Mouse (Mus musculus): ENCODE measurements at regions not wholly inside any gene's neighbourhood (a gene's known extent, or its start where the extent isn't known, plus 50 kb on each side); places are given as distances from the start of the nearest gene placed in this dataset.

GRCm38 (mm10) chr4:83976067-83976466 lies 450.7 kb downstream of the Ccdc171 start:
- WGBS (ENCODE audit: insufficient replicate concordance), result 36% methylated on average over 12 of the region's 12 CpGs
- Histone ChIP-seq H3K4me2 (no peak overlapping the region), H3K36me3 (ENCODE audit: control insufficient read depth, insufficient read depth, low read length) (no peaks in the 10 kb centered on the region), H3K4me1 (ENCODE audit: control insufficient read depth, insufficient read depth, low read length) (peaks cover 4% of the 10 kb centered on the region; the same call in 1 of the 2 replicates), H3K27ac (ENCODE audit: low read depth, low read length) (no peak overlapping the region), H3K9me3 (replicated peaks; ENCODE audit: control insufficient read depth, low read length) (no peaks in the 10 kb centered on the region), H3K27me3 (ENCODE audit: control insufficient read depth, insufficient read depth, low read length) (no peaks in the 10 kb centered on the region), H3K9ac (ENCODE audit: low read depth, low read length) (no peak overlapping the region), H3K4me3 (ENCODE audit: low read depth, low read length) (no peak overlapping the region)
- ATAC-seq (replicated peaks; ENCODE audit: insufficient number of reproducible peaks, low FRiP score, low TSS enrichment), result no peak

DNA sequence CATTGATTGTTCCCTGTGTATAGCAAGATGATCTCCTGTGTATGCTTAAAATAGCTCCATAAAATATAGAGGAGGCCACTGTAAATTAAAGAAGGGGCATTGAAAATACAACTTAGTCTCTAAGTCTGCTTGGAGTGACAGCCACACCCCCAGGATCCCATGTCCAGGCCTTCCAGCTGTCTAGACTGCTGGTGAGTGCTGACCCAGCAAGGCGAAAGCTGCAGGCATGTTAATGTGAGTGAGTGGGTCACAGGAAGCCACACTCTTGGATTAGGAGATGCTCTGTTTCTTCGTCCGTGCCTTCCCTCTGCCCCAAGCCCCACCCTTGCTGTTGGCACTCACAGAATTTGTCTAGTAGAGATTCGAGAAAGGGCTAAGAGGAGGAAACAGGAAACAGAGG lies 453.7 kb downstream of the Ccdc171 start:
- Histone ChIP-seq H3K4me2 (no peak overlapping the region), H3K9ac (ENCODE audit: low read depth, low read length) (no peak overlapping the region), H3K9me3 (replicated peaks; ENCODE audit: control insufficient read depth, low read length) (no peaks in the 10 kb centered on the region), H3K27ac (ENCODE audit: low read depth, low read length) (no peak overlapping the region), H3K27me3 (ENCODE audit: control insufficient read depth, insufficient read depth, low read length) (no peaks in the 10 kb centered on the region), H3K4me1 (ENCODE audit: control insufficient read depth, insufficient read depth, low read length) (peaks cover 4% of the 10 kb centered on the region; the same call in 1 of the 2 replicates), H3K4me3 (ENCODE audit: low read depth, low read length) (no peak overlapping the region), H3K36me3 (ENCODE audit: control insufficient read depth, insufficient read depth, low read length) (no peaks in the 10 kb centered on the region)
- ATAC-seq (replicated peaks; ENCODE audit: insufficient number of reproducible peaks, low FRiP score, low TSS enrichment), result no peak
- WGBS (ENCODE audit: insufficient replicate concordance), result 50% methylated on average over 4 of the region's 4 CpGs

DNA sequence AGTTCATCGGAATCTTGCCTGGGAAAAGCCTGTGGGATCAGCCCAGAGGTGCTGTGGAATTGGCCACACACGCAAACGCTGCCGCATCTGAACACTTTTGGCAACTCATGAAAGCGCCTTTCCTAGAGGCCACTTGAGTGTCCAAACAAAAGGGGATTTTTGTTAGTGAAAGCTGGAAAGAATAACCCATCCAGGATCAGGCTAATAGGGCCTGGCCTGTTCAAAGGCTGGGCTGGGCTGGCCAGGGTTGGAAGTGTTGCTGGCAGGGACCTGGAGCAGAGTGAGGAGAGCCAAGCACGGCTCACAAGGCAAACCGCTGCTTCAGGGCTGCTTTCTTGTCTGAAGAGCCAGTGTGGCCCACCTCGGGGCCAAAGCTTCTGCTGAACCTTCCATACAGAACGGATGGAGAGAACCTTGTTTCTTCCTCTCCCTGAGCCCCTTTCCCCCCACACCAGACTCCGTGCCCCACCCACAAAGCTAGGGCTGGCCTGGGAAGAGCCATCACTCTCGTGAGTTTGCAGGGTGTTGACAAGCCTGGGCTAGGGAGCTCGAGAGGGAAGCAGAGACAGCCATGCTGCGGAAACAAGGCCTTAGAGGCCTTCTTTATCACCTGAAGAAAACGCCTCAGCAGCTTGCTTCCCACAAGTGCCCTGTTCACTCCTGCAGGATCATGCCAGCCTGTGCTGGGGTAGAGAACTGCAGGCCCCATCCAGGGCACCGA lies 459.5 kb downstream of the Ccdc171 start:
- Histone ChIP-seq H3K4me1 (ENCODE audit: control insufficient read depth, insufficient read depth, low read length) (no peaks in the 10 kb centered on the region), H3K4me3 (ENCODE audit: low read depth, low read length) (no peak overlapping the region), H3K27me3 (ENCODE audit: control insufficient read depth, insufficient read depth, low read length) (no peaks in the 10 kb centered on the region), H3K9ac (ENCODE audit: low read depth, low read length) (no peak overlapping the region), H3K9me3 (replicated peaks; ENCODE audit: control insufficient read depth, low read length) (no peaks in the 10 kb centered on the region), H3K27ac (ENCODE audit: low read depth, low read length) (no peak overlapping the region), H3K36me3 (ENCODE audit: control insufficient read depth, insufficient read depth, low read length) (no peaks in the 10 kb centered on the region), H3K4me2 (no peak overlapping the region)
- WGBS (ENCODE audit: insufficient replicate concordance), result 71% methylated on average over 15 of the region's 15 CpGs
- no peak for ATAC-seq (replicated peaks; ENCODE audit: insufficient number of reproducible peaks, low FRiP score, low TSS enrichment)

DNA sequence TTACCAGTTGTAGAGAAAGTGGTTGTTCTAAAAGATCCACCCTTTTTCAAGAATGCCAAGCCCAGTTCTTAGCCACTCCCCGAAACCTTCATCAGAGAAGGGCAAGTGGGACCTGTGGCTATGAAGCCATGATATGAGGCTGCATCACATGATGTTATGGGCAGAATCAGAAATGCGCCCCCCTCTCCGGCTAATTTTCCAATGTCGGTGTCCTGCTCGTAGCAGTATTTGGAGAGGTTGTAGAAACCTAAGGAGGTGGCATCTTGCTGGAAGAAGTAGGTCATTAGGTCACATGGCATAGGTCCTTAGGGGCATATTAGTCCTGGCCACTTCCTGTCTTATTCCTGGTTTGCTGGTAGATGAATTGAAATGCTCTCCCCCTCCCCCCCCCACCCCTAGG lies 460.1 kb downstream of the Ccdc171 start:
- H3K27ac ChIP-seq (ENCODE audit: low read depth, low read length), result no peak overlapping the region
- no peak overlapping the region for H3K4me2 ChIP-seq
- H3K9ac ChIP-seq (ENCODE audit: low read depth, low read length), result no peak overlapping the region
- ATAC-seq (replicated peaks; ENCODE audit: insufficient number of reproducible peaks, low FRiP score, low TSS enrichment), result no peak
- no peaks in the 10 kb centered on the region for H3K4me1 ChIP-seq (ENCODE audit: control insufficient read depth, insufficient read depth, low read length)
- no peaks in the 10 kb centered on the region for H3K27me3 ChIP-seq (ENCODE audit: control insufficient read depth, insufficient read depth, low read length)
- WGBS (ENCODE audit: insufficient replicate concordance), result 84% methylated on average over 5 of the region's 5 CpGs
- H3K36me3 ChIP-seq (ENCODE audit: control insufficient read depth, insufficient read depth, low read length), result no peaks in the 10 kb centered on the region
- H3K4me3 ChIP-seq (ENCODE audit: low read depth, low read length), result no peak overlapping the region
- H3K9me3 ChIP-seq (replicated peaks; ENCODE audit: control insufficient read depth, low read length), result no peaks in the 10 kb centered on the region

DNA sequence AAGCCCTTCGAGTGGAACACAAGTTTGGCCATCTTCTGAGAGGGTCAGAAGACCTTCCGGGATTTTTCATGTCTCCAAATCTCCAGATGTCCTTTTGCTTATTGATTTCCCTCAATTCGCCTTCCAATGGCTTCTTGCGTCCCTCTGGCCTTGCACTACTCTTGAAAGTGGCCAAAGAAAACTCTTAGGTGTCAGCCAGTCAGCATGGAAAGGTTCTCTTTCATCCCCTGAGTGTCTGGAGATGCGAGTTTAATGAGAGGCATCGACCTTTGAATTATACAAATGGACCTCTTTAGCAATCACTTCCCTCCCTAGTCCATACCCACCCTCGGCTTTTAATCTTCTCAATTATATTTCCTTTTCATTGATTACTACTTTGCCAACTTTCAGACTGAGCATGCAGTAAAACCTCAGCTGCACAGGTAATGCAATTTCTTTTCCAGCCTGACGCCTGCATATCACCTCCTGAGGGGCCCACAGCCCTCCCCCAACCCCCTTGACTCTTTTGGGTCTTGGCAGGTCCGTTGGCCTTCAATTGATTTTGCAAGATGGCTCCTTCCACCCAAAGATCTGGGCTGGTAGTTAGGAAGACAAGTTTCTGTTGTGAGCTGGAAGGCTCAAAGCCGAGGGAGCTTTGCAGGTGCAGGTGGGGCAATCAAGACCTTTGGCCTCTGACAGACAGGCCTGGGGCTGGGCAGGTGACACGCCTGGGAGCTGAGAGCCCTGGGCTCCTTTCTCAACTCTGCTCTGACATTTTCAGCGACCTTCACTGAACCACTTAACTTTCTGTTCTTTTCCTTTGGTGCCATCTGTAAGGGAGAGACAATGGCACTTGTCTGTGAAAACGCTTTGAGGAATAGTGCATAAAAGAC lies 461.8 kb downstream of the Ccdc171 start:
- H3K9me3 ChIP-seq (replicated peaks; ENCODE audit: control insufficient read depth, low read length), result no peaks in the 10 kb centered on the region
- peaks cover 3% of the 10 kb centered on the region; the same call in 1 of the 2 replicates for H3K4me1 ChIP-seq (ENCODE audit: control insufficient read depth, insufficient read depth, low read length)
- 80% methylated on average over 13 of the region's 13 CpGs for WGBS (ENCODE audit: insufficient replicate concordance)
- no peak for ATAC-seq (replicated peaks; ENCODE audit: insufficient number of reproducible peaks, low FRiP score, low TSS enrichment)
- H3K4me2 ChIP-seq, result no peak overlapping the region
- no peak overlapping the region for H3K27ac ChIP-seq (ENCODE audit: low read depth, low read length)
- no peaks in the 10 kb centered on the region for H3K36me3 ChIP-seq (ENCODE audit: control insufficient read depth, insufficient read depth, low read length)
- H3K4me3 ChIP-seq (ENCODE audit: low read depth, low read length), result no peak overlapping the region
- no peak overlapping the region for H3K9ac ChIP-seq (ENCODE audit: low read depth, low read length)
- H3K27me3 ChIP-seq (ENCODE audit: control insufficient read depth, insufficient read depth, low read length), result no peaks in the 10 kb centered on the region

GRCm38 (mm10) chr4:83987846-83988245 lies 462.5 kb downstream of the Ccdc171 start:
- Histone ChIP-seq H3K27ac (ENCODE audit: low read depth, low read length) (peak overlapping the region; percentile 12; the same call in 1 of the 2 replicates), H3K9ac (ENCODE audit: low read depth, low read length) (no peak overlapping the region), H3K9me3 (replicated peaks; ENCODE audit: control insufficient read depth, low read length) (no peaks in the 10 kb centered on the region), H3K4me2 (no peak overlapping the region; the same call in 1 of the 2 replicates), H3K36me3 (ENCODE audit: control insufficient read depth, insufficient read depth, low read length) (no peaks in the 10 kb centered on the region), H3K4me3 (ENCODE audit: low read depth, low read length) (no peak overlapping the region), H3K4me1 (ENCODE audit: control insufficient read depth, insufficient read depth, low read length) (peaks cover 3% of the 10 kb centered on the region; the same call in 1 of the 2 replicates), H3K27me3 (ENCODE audit: control insufficient read depth, insufficient read depth, low read length) (no peaks in the 10 kb centered on the region)
- ATAC-seq (replicated peaks; ENCODE audit: insufficient number of reproducible peaks, low FRiP score, low TSS enrichment), result no peak
- WGBS (ENCODE audit: insufficient replicate concordance), result 58% methylated on average over 12 of the region's 12 CpGs

- 31% methylated on average over 5 of the region's 5 CpGs for WGBS (ENCODE audit: insufficient replicate concordance)
- Histone ChIP-seq H3K36me3 (ENCODE audit: control insufficient read depth, insufficient read depth, low read length) (no peaks in the 10 kb centered on the region), H3K9me3 (replicated peaks; ENCODE audit: control insufficient read depth, low read length) (no peaks in the 10 kb centered on the region), H3K27me3 (ENCODE audit: control insufficient read depth, insufficient read depth, low read length) (no peaks in the 10 kb centered on the region), H3K4me1 (ENCODE audit: control insufficient read depth, insufficient read depth, low read length) (peaks cover 3% of the 10 kb centered on the region; the same call in 1 of the 2 replicates), H3K9ac (ENCODE audit: low read depth, low read length) (no peak overlapping the region), H3K4me2 (no peak overlapping the region), H3K27ac (ENCODE audit: low read depth, low read length) (peak overlapping the region; percentile 12; the same call in 1 of the 2 replicates), H3K4me3 (ENCODE audit: low read depth, low read length) (no peak overlapping the region)
- no peak for ATAC-seq (replicated peaks; ENCODE audit: insufficient number of reproducible peaks, low FRiP score, low TSS enrichment)
These were observed 463.0 kb downstream of the Ccdc171 start for GRCm38 (mm10) chr4:83988314-83988713.

- 64% methylated on average over 13 of the region's 13 CpGs for WGBS (ENCODE audit: insufficient replicate concordance)
- Histone ChIP-seq H3K4me3 (ENCODE audit: low read depth, low read length) (no peak overlapping the region), H3K9ac (ENCODE audit: low read depth, low read length) (no peak overlapping the region), H3K4me2 (no peak overlapping the region), H3K4me1 (ENCODE audit: control insufficient read depth, insufficient read depth, low read length) (peaks cover 3% of the 10 kb centered on the region; the same call in 1 of the 2 replicates), H3K27me3 (ENCODE audit: control insufficient read depth, insufficient read depth, low read length) (no peaks in the 10 kb centered on the region), H3K9me3 (replicated peaks; ENCODE audit: control insufficient read depth, low read length) (no peaks in the 10 kb centered on the region), H3K36me3 (ENCODE audit: control insufficient read depth, insufficient read depth, low read length) (no peaks in the 10 kb centered on the region), H3K27ac (ENCODE audit: low read depth, low read length) (no peak overlapping the region)
- no peak for ATAC-seq (replicated peaks; ENCODE audit: insufficient number of reproducible peaks, low FRiP score, low TSS enrichment)
These were observed 465.0 kb downstream of the Ccdc171 start for GRCm38 (mm10) chr4:83990126-83990989.
